Mouse (Mus musculus): Measurements from ENCODE around the gene Mtrex.

Mtrex gene

DNA sequence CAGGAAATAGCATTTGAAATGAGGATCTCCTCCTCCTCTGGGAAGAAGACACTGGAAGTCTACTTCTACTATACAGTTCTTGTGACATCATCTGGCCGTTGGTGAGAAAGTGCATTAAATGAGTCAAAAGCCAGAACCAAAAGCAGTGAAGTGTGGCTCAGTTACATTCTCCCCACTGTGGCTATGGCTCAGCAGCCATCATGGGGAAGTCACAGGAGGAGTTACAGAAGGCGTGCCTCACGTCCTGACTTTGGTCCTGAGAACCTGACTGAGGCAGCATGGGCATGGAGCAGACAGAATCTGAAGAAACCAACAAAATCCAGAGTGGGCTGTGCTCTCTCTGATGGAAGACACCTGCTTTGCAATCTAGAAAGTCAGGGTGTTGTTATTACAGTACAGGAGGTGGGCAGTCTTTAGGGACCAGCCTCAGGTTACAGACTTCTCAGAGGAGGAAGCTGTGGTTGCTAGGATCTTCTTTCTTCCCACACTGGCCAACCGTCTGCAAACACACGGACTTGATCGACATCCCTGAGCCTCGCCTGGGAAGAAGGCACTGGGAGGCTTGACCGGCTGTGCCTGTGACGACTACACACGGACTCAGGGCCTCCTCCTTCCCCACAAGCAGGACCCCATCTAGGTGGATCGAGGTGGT is 57.0 kb downstream of the Mtrex start:
- in situ Hi-C loops (cut with MboI, MseI): no loop called here

DNA sequence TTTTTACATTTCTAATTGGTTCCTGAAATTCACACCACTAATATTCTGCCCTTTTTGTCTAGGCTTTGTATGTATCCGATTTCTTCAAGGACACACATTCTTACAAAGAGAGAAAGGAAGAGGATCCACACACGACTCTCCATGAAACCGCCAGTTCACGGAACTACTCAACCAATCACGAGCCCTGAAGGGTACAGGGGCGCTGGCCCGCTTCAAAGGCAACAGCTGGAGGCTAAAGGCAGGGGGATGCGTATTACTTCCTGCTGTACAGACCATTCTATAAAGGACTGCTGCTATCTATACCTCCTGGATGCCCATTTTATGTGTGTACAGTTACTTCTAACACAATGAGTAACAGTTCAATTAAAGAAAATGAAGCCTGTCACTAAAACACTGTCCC is 59.8 kb downstream of the Mtrex start:
- in situ Hi-C loops (cut with MboI, MseI): no loop called here

DNA sequence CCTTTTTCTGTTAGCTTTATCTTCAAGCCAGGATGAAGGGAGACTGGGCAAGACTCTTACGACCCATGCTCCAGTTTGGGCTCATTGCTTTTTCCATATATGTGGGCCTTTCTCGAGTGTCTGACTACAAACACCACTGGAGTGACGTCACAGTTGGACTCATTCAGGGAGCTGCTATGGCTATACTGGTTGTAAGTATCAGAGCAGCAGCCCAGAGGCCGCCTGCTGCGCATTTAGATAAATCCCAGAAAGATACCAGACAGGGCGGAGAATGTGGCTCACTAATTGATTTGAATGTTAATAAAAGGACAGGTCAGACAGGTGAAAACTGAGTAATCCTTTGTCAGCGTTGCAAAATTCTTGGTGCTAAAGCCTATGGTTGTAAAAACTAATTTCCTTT is 60.4 kb downstream of the Mtrex start:
- in situ Hi-C loops (cut with MboI, MseI): no loop called here

DNA sequence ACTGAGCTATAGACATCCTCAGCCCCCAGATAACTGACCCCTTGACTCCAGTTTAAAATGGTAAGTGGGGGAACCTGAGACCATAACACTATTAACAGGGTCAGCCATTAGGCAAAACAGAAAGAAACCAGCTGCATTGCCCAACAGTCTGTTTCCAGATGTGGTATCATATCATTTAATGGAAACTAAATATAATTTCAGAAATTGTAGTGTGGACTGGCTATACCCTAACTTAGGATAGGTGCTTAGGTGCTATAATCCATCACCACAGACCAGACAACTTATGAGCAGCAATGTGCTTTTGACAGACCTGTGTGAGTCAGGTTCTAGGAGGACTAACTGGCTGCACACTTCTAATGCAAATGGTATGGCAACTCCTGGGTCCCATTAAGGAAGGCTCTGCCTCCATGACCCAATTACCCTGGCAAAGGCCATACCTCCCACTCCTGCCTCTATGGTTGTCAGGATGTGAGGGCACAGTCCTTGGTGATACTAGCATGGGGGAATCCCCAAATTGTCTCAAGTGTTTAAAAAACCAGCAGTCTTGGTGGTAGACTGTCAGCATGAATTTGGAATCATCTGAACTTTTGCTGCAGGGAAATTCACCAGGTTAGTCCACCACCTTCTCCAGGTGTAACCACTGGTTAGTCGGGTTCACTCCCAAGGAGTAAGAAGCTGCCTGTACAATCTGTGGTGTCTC is 64.1 kb downstream of the Mtrex start:
- in situ Hi-C loops (cut with MboI, MseI): loop anchor here (5.0 kb wide), 1 partner anchor 191 kb away; no protein-coding TSS in a partner anchor

DNA sequence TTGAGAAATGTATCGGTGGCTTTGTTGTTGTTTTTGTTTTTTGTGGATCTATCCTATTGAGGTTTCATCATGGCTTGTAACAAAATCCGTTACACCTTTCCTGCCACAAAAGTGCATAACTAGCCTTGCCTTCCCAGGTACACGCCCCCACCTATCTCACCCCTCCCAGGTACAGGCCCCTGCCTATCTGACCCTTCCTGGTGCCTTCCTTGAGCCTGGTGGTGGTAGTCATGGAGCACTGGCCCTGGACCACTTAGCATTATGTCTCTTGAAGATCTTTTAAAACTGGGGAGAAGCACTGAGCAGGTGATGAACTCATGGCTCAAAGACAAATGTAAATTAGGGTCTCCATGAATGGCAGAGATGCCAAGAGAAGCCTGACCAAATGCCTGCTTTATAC is 64.9 kb downstream of the Mtrex start:
- in situ Hi-C loops (cut with MboI, MseI): loop anchor here (5.0 kb wide), 1 partner anchor 190 kb away; no protein-coding TSS in a partner anchor

DNA sequence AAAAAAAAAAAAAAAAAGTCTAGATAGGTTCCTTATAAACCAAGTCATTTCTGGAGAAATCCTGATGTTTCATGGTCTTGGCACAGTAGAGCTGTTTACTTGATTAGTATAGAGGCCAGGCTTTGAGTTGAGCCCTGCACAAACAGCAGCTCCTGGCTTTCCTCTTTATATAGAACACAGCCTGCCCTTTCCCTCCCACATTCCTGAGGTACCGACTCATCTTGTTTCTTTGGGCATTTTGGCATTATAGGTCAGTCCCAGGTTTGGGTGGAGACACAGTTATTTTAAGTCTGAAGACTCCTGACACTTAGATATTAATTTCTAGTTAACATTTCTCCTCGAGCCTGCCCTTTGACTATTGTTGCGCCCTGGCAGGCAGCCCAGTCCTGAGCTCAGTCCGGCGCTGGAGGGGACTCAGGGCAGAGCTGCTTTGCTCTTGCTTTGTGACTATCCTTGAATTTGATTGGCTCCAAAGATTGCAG is 65.3 kb downstream of the Mtrex start:
- in situ Hi-C loops (cut with MboI, MseI): loop anchor here (5.0 kb wide), 1 partner anchor 190 kb away; no protein-coding TSS in a partner anchor

DNA sequence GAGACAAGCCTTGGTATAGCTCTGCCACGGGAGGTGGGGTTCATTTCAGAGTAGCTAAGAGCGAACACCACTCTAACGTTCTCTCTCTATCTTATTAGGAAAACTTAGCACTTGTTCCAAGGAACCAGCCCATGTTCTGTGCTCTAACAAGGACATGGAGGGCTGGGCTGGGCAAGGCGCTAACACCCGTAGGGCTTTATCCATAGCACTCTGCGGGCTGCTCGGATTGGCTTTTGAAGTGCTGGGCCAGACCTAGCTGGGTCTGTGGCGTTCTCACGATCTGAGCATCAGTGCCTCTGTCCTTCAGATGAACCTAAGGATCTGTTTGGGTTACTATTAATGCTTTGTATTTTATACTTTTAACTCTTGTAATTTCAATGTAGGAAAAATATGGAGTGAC is 66.3 kb downstream of the Mtrex start:
- in situ Hi-C loops (cut with MboI, MseI): loop anchor here (5.0 kb wide), 1 partner anchor 189 kb away; no protein-coding TSS in a partner anchor

DNA sequence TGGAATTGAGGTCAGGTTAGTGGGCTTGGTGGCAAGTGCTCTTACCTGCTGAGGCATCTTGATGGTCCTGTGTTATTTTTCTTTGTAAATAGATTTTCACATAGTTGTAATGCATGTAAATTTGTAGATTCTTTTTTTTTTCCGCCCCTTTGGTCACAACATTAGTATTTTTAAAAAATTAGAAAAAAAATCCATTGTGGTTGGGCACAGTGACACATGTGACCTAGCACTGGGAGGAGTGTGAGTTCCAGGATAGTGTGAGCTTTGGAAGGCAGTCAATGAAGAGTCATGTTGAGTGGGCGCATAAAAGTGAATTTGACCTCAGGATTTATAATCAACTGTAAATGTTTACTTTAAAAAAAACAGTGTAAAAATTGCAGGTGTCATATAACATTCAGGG is 66.8 kb downstream of the Mtrex start:
- in situ Hi-C loops (cut with MboI, MseI): loop anchor here (5.0 kb wide), 1 partner anchor 188 kb away; no protein-coding TSS in a partner anchor

DNA sequence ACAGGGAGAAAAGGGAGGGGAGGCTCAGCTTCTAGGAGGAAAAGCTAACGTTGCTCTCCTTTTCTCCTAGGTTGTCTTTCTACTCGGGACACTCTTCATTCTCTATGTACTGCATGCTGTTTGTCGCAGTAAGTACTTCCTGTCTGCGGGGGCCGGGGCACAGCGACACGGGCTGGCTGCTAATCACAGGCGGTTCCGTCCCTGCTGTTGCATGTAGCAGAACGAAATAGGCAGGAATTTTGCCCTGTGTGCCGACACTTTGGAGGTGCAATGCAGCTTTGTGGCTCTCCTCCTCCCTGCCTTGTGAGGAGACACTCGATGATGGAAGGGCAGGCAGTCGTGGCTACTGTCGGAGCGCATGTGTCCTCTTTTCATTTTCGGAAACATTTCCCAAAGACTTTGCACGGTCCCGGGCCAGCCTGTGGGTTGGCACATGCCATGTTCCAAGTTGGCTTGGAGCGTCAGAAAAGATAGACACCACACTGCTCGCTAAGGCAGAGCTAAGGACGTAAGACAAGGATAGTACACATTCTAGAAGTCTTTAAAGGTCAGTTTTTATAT is 67.5 kb downstream of the Mtrex start:
- in situ Hi-C loops (cut with MboI, MseI): loop anchor here (5.0 kb wide), 1 partner anchor 187 kb away; no protein-coding TSS in a partner anchor

DNA sequence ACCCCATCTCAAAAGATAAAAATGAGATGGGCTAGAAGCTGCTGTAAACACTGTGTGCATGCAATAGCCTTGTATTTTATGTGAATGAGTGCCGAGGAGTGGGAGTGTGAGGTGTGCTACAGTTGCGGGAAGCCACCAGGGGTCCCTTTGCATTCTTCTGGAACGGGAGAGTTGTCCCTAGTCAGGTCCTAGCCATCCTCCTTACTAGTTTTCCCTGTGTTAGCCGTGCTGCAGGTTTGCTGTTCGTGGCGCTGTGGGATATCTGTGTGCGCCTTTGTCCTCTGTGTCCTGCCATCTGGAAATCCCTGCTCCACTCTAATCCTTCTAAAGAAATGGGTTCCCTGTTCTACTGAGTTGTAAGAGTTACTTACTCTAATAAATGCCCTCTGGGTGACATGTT is 69.3 kb downstream of the Mtrex start:
- in situ Hi-C loops (cut with MboI, MseI): no loop called here

DNA sequence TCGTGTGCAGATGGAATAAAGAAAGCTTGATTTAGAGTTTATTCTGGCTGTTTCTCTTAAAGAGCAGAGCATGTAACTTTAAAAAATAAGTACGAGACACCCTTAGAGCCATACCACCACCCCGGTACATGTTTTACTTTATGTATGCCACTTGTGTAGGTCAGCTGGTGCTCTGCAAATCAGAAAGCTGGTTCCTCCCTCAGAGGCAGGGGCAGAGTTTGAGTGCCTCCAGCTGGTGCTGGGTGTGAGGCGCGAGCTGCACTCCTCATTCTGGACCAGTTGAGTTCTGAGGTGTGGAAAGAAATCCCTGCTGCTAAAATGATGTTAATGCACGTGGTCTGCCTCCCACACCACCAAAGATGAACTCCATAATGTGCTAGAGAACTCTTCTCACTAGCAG is 72.8 kb downstream of the Mtrex start:
- in situ Hi-C loops (cut with MboI, MseI): no loop called here

DNA sequence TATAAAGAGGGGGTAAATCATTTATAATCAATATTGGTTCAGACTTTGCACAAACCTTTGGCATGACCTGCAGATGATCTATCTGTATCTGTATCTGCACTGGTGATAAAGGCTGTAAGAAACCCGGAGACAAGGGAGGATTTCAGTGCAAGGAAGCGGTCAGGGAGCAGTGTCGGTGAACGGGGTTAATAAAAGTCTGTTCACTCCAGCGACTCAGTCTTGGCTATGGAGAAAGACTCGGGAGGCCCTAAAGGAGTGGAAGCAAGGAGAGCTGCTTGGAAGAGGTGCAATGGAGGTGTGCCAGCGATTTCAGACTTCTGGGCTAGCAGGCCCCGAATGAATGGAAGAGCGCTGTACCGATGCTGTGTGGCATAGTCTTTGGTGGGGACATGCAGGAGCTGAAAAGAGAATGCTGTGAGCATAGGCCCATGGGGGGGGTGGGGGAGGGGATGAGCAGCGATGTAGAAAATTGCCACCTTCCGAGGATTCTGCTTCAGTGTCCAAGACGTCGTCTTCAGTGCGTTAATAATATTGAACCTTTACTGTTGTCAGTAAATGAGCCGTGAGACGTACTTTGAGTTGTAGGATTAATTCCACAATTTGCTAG is 73.4 kb downstream of the Mtrex start:
- in situ Hi-C loops (cut with MboI, MseI): no loop called here

DNA sequence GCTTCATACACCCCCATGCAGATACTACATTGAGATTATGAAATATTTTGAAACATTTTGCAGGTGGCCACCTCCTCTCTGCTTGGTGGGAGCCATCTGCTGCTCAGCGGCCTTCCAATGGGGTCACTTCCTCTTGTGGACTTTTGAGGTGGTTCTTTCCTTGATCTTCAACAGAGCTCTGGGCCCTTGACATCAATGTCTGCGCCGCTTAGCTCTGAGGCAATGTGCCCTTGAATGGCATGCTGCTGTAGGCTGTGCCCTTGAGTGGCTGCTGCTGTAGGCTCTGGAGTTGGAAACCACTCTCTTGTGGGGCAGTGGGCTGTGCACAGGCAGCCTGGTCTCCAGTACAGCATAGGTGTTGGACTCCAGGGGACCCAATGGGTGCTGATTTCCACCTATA is 81.3 kb downstream of the Mtrex start:
- in situ Hi-C loops (cut with MboI, MseI): no loop called here

DNA sequence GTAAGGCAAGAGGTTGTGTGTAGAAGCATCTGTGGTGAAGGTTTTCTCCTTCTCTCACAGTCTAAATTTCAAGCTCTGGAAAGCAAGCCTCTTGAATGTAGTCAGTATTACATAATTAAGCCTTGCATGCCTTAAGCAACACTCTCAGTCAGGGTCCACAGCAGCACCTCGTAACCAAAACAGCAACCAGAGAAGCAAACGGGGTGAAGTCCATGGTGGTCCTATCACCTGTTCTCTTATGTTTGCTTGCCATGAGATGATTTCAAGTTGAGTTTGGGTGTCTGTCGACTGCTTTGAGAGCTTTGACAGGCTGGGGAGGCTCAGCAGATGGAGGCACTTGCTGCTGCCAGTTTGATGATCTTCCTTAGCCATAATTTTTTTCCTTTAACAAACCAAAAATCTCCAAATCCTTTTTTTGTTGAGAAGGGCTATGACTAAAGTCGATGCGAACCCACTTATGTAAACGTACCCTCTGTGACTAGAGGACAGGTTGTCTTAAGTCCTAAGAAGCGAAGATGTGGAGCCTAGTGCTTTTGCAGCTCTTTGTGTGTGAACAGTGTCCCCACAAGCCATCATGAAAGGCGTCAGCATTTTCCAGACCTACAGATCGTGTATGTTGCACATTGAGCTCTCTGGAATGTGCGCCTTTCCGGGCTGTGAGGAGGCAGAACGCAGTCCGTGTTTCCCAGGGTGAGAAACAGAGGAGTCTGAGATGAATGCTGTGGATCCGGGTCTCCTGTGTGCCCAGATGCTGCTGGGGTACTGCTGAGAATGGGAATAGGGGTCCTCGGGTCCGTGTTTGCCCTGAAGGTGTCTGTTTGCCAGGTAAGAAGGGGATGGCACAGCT is 86.7 kb downstream of the Mtrex start:
- in situ Hi-C loops (cut with MboI, MseI): no loop called here

DNA sequence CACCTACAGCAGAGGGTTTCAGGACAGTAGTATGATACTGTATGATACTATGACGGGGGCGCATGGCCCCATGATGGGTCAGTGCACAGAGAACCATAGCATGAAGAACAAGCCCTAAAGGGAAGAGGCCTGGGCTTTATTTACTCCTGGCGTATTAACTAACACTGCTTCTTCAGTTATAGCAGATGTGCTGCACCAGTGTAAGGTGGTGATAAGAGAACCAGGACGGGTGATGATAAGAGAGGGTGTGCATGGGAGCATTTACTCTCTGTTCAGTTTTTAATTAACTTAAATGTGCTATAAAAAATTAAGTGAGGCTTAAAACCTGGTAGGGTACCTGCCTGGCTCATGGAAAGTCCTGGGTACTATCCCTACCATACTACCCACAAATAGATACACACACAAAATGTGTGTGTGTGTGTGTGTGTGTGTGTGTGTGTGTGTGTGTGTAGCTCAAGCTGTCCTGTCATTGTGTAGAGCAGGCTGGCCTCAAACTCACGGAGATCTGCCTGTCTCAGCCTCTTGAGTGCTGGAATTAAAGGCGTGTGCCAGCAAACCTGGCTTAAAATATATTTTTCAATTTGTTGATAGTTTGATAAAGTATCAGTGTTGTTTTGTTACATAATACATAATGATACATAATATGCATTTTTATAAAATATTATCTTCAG is 88.5 kb downstream of the Mtrex start:
- in situ Hi-C loops (cut with MboI, MseI): no loop called here

DNA sequence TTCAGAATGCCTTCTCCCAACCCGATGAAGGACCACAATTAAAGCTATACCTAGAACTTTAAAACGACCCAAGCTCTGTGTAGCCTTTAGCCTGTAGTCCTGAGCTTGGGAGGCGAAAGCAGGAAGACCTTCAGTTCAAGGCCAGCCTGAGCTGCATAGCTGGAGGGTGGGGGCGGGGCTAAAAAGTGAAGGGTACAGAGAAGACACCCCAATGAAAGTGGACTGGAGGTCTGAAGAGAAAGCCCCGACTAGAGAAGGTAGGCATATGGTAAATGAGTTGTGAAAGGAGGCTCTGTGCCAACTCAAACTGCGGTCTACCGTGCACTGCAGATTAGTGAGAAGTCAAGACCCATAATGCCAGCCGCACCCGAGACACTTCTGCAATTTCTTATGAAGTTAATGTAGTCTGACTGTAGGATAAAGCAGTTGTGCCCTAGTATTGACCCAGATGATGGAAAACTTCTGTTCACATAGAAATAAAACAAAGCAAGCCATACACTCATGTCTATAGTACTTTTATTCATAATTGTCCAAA is 89.5 kb downstream of the Mtrex start:
- in situ Hi-C loops (cut with MboI, MseI): no loop called here

DNA sequence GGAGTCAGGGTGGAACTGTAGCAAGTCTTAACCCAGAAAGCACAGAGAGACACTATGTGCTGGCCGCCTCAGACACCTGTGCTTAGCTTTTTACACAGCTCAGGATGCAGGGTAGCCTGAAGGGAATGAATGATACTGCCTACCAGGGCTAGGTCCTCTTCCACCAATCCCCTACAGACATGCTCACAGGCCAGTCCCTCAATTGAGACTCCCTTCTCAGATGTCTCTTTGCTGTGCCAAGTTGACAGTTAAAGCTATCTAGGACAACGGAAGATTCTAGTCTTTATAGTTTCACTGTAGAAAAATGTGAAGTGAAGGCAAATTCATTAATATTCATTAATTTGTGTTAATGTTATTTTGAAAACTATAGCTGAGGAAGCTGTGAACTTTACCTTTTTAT is 90.2 kb downstream of the Mtrex start:
- in situ Hi-C loops (cut with MboI, MseI): no loop called here

DNA sequence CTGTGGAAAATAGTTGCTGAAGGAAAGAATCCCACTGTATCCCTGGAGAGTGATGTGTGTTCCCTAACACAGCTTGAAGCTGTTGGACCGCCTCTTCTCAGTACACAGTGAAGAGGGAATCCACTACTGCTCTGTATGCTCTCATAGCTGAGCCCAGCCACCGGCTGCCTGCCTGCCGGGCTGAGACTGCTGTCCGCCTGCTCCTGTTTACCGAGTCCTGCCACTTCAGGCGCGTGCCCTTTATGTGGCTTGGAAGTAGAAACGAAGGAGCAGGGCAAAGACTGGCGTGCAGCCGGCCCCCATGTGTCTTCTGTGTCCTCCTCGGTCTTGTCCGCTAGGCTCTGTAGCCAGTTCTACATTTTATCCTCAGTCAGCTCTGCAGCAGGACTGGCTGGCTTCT is 92.1 kb downstream of the Mtrex start:
- in situ Hi-C loops (cut with MboI, MseI): no loop called here

DNA sequence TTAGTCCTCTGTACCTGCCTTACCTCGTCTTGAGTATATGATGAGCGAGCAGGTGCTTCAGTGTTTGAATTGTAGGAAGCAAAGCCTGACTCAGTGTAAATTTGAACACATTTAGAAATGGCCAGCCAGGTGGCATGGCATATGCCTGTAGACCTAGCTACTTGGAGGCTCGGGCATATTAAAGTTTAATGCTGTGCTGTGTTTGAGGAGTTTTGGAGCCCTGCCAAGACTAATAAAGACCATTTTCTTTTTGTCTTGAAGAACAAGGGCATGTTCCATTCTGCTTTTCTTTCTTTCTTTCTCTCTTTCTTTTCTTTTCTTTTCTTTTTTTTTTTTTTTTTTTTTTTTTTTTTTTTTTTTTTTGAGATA is 93.3 kb downstream of the Mtrex start:
- in situ Hi-C loops (cut with MboI, MseI): no loop called here

DNA sequence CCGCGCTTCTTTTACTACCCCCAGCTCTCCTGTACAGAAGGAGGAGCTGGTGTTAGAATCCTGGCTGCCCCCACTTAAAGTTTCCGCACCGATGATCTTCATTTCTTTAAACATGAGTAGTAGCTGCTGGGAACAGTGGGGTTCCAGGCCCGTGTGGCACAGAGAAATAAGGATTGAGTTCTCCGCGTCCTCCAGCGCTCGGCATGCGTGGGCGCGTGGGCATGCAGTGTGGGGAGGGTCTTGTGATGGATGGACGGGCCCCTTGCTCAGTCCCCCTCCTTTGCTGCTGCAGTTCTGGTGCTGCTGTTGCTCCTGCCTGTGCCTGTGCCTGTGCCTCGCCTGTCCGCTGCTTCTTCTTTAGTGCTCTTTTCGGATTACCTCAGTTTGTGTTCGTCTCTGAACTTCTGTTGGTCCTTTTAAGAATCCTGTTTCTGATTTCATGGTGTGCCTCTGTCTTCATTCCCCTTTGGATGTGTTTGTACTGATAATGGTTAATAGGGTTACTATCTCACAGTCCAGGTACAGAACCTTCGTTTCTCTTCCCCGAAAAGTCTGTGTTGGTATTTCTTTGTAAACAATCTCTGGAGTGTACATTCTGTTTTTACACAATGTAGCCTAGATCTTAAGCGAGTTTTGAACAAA is 93.8 kb downstream of the Mtrex start:
- in situ Hi-C loops (cut with MboI, MseI): no loop called here
